Mouse (Mus musculus): ENCODE measurements around the gene Drg1. TPM values are rescaled to one million over a fixed set of nuclear protein-coding genes. Genes with fewer than 3 reads are reported as not detected.
"Not testable (repeated sequence)": the region's sequence is repeated elsewhere in the genome, so short reads cannot be mapped to it uniquely, and the experiment has no call there.

The Drg1 gene
- total RNA-seq, 2 experiments from 2014 or later, result 94.5 to 98.3 TPM

GRCm38 (mm10) chr11:3169042-3169441 is 97.2 kb downstream of the Drg1 start:
- peak in 1 of 2 experiments; percentile 39 for DNase-seq (ENCODE audit: low spot score in 2 of 2)

GRCm38 (mm10) chr11:3167571-3168001 is 98.6 kb downstream of the Drg1 start:
- DNase-seq (ENCODE audit: low spot score in 2 of 2), result peak in 1 of 2 experiments; percentile 58

GRCm38 (mm10) chr11:3167129-3167528 is 99.1 kb downstream of the Drg1 start:
- DNase-seq (ENCODE audit: low spot score in 2 of 2), result peak in 1 of 2 experiments; percentile 16

GRCm38 (mm10) chr11:3166321-3166720 is 99.9 kb downstream of the Drg1 start:
- DNase-seq (ENCODE audit: low spot score in 2 of 2), result peak in 1 of 2 experiments; percentile 16

- DNase-seq (ENCODE audit: low spot score in 2 of 2), result not testable (repeated sequence)
Measured at GRCm38 (mm10) chr11:3165210-3165782, 100.9 kb downstream of the Drg1 start.

- not testable (repeated sequence) for DNase-seq (ENCODE audit: low spot score in 2 of 2)
Measured at GRCm38 (mm10) chr11:3163661-3164060, 102.6 kb downstream of the Drg1 start.

GRCm38 (mm10) chr11:3163122-3163521 is 103.1 kb downstream of the Drg1 start:
- DNase-seq (ENCODE audit: low spot score in 2 of 2), result not testable (repeated sequence)

- DNase-seq (ENCODE audit: low spot score in 2 of 2), result peak in 1 of 2 experiments; percentile 61
Measured at GRCm38 (mm10) chr11:3162236-3162897, 103.8 kb downstream of the Drg1 start.

GRCm38 (mm10) chr11:3161370-3161769 is 104.8 kb downstream of the Drg1 start:
- DNase-seq (ENCODE audit: low spot score in 2 of 2), result peak in 1 of 2 experiments; percentile 62

- not testable (repeated sequence) for DNase-seq (ENCODE audit: low spot score in 2 of 2)
Measured at GRCm38 (mm10) chr11:3158800-3159199, 107.4 kb downstream of the Drg1 start.

GRCm38 (mm10) chr11:3157996-3158395 is 108.2 kb downstream of the Drg1 start:
- DNase-seq (ENCODE audit: low spot score in 2 of 2), result peak in 1 of 2 experiments; percentile 29

GRCm38 (mm10) chr11:3156991-3157390 is 109.2 kb downstream of the Drg1 start:
- DNase-seq (ENCODE audit: low spot score in 2 of 2), result peak in 1 of 2 experiments; percentile 11

- peak; percentile 49 to 64 for DNase-seq (ENCODE audit: low spot score in 2 of 2)
Measured at GRCm38 (mm10) chr11:3153666-3154397, 112.4 kb downstream of the Drg1 start.

- not testable (repeated sequence) for DNase-seq (ENCODE audit: low spot score in 2 of 2)
Measured at GRCm38 (mm10) chr11:3151358-3151757, 114.9 kb downstream of the Drg1 start.

GRCm38 (mm10) chr11:3150677-3151003 is 115.6 kb downstream of the Drg1 start:
- not testable (repeated sequence) for DNase-seq (ENCODE audit: low spot score in 2 of 2)

GRCm38 (mm10) chr11:3150003-3150676 is 116.1 kb downstream of the Drg1 start:
- not testable (repeated sequence) for DNase-seq (ENCODE audit: low spot score in 2 of 2)

GRCm38 (mm10) chr11:3149471-3149870 is 116.7 kb downstream of the Drg1 start:
- not testable (repeated sequence) for DNase-seq (ENCODE audit: low spot score in 2 of 2)

GRCm38 (mm10) chr11:3146806-3147205 is 119.4 kb downstream of the Drg1 start:
- DNase-seq (ENCODE audit: low spot score in 2 of 2), result not testable (repeated sequence)

- DNase-seq (ENCODE audit: low spot score in 2 of 2), result not testable (repeated sequence)
Measured at GRCm38 (mm10) chr11:3145359-3146165, 120.7 kb downstream of the Drg1 start.

- DNase-seq (ENCODE audit: low spot score in 2 of 2), result not testable (repeated sequence)
Measured at GRCm38 (mm10) chr11:3143984-3144383, 122.2 kb downstream of the Drg1 start.
